Mouse (Mus musculus) olfactory bulb, adult 2 months (tissue): ENCODE data around the gene Aox1.

Source experiments
- CTCF ChIP-seq: fragments of 200-500 bp; IDR thresholded peaks from 2 replicates; pipeline ENCODE4 v1.5.1; 2012; ENCODE audit warnings: low read depth, mild to moderate bottlenecking, low read length, moderate library complexity; ENCODE audit not compliant: insufficient read depth
- POLR2A ChIP-seq: fragments of 200-500 bp; IDR thresholded peaks from 2 replicates; pipeline ENCODE4 v1.6.1; 2012; ENCODE audit warnings: mild to moderate bottlenecking, low read depth, low read length, moderate library complexity; ENCODE audit not compliant: insufficient read depth

- TF ChIP-seq POLR2A: no peak
- no peak for TF ChIP-seq CTCF
These were observed 84.4 kb downstream of the Aox1 start for GRCm38 (mm10) chr1:58114021-58114560.
